Mouse (Mus musculus) cerebellum, postnatal 25 days (tissue): ENCODE data around the gene Igf2r.

ENCODE experiments used
- DNase-seq, 2 experiments: peaks; one replicate each; pipeline ENCODE4 v3.0.0; 2021; ENCODE audit warnings: mixed read lengths in 2 of 2

Igf2r gene

DNA sequence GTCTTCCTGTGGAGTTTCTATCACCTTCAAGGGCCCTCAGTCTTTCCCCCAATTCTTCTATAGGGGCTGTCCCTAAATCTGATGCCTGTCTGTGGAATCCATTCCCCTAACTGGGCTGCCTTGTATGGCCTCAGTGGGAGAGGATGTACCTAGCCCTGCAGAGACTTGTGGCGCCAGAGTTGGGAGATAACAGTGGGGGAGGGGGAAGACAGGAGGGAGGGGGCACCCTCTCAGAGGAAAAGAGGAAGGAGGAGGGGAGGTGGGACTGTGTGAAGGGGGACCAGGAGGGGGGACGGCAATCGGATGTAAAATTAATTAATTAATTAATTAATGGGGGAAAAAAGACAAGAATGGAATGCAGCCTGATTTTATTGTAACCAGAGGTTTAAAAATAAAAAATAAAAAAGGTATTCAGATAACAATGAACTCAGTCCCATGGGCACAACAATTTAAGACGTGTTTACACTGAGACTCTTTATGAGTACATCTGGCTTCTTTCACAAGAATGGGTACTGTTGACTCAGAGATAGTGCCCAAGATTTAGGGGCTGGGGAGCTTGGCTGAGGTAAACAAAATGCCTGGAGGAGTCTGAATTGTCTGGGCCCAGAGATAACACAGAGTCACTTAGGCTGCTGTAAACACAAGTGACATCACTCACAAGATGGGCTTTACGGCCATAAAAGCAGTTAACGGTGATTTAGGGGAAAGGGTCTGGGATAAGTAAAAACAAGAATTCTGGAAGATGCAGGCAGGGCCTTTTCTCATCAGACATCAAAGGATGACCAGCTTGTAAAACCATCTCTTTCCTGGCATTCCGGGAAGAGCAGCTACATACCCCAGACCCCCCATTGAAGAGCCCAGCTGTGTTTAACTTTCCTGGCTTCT lies 100.7 kb downstream of the Igf2r start:
- no peak for DNase-seq

GRCm38 (mm10) chr17:12664156-12664555 lies 105.3 kb downstream of the Igf2r start:
- DNase-seq, result peak; percentile 65 to 79

GRCm38 (mm10) chr17:12660572-12661260 lies 108.7 kb downstream of the Igf2r start:
- DNase-seq, result peak; percentile 32 to 38

DNA sequence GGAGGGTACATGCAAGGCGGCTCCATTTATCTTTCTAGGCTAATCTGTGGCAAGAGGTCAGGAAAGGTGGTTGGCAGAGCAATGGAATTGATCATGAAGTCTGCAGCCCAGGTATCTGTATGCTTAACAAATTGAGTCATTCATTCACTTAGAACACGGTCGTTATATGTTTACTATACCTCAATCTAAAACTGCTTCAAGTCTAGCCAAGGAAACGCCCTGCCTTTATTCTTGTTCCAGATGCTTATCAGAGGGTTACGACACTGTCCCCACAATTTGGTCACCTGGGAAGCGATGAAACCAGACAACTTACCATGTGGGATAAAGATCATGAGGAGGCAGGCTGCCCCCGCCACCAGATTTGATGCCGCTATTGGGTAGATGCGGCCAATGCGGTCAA lies 110.2 kb downstream of the Igf2r start:
- DNase-seq, result no peak

DNA sequence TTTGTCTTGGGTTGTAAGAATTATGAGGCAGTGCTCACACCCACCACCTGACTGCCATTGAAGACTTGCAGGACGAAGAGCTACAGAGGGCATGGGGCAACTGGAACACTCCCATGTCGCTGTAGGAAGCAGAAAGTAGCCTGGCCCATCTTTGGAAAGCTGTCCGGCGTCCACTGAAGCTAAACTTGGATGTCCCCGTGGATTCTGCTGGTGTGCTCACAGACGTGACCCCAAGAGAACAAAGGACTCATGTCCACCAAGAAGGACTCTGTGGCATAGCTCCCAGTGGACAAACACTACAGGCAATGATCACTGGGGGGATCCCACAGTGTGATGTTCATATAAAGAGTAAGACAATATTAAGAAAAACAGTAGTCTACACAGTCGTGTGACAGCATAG lies 110.7 kb downstream of the Igf2r start:
- no peak for DNase-seq

DNA sequence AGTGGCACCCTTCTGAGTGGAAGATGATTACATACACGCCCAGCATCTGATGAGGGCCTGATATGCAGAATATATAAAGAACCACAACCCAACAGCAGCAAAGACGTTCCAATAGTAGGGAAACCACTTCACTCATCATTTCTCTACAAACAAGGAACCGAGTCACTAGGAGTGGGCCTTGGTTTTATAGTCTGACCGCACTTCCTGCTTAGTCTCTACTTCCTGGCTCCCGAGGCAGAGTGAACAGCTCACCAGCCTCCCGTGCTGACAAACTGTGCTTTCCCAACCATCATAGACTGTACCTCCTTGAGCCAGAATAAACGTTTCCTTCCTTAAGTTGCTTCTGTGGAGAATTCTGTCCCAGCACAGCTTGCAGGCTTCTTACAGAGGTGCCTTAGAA lies 113.6 kb downstream of the Igf2r start:
- no peak for DNase-seq

DNA sequence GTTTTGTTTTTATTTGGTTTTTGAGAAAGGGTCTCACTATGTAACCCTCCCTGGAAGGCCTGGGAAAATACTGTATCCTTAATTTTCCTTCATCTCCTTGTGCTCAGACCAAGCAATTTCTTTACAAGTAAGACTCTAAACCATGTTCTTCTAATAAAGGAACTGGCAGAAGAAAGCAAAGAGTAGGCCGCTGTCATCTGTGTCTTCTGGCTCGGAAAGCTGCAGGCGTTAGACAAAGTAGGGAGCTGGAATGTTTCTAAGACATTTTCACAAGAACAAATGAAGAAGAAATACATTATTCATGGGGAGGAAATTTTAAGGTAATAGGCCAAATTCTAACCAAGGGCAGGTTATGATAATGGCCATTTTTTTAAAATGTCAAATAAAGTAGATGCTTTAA lies 115.4 kb downstream of the Igf2r start:
- DNase-seq, result no peak

- no peak for DNase-seq
Observed at GRCm38 (mm10) chr17:12652604-12653003, 116.9 kb downstream of the Igf2r start.

GRCm38 (mm10) chr17:12645461-12645860 lies 124.0 kb downstream of the Igf2r start:
- DNase-seq, result no peak

DNA sequence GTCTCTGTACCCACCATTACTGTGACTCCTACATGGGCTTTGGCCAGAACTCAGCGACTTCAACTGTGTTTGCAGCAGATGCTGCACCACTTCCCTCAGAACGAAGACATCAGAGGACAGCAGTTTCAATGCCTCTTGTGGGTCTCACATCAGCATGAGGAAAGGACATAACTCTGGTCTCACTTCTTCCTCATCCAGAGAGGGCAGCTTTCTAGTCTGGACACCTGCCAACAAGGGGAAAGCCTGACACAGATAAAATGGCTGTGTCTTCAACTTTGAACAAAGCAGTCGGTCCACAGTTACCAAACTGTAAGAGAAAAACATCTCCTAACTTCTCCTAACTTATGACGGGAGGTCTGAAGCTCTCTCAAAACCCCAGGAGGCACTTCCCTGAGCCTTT lies 128.4 kb downstream of the Igf2r start:
- DNase-seq, result no peak

- no peak for DNase-seq
Observed at GRCm38 (mm10) chr17:12639585-12639984, 129.9 kb downstream of the Igf2r start.

GRCm38 (mm10) chr17:12634814-12635213 lies 134.7 kb downstream of the Igf2r start:
- no peak for DNase-seq
